Mouse (Mus musculus): ENCODE measurements at regions not wholly inside any gene's neighbourhood (a gene's known extent, or its start where the extent isn't known, plus 50 kb on each side); places are given as distances from the start of the nearest gene placed in this dataset.

DNA sequence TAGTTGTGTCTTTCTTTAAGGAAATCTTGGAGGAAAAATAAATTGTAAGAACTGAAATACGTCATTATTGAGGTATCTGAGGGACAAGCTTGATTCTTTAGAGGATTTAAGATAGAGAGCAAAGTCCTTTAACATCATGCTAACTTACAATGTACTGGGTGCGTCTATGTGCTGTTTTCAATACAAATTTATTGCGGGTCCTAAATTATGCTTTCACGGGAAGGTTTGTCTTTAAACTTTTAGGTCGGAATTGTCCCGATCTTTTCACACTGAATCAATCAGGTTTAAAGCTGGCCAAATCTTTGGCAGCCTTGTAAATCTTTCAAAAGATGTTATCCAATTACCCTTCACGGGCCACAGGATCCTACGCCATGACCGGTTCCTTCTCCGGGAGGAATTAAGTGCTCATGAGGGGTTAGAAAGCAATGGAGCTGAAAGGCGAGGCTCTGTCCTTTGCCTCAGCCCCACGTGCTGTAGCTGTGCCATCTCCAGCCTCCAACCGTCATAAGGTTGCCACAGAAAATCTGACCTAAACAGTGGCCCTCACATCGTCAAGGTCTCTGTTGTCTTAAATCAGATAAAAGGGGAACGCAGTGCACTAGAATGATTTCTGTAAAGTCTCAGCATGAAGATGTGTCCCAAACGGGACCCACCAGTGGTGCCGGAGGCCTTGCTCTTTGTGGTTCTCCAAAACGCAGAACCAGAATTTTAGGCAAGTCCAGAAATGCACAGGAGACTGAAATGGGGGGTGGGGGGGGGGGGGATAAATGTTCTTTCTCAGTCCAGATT is 235.6 kb upstream of the Gpc5 start:
- no peak for DNase-seq (ENCODE audit: extremely low read depth, insufficient read length, low spot score)

DNA sequence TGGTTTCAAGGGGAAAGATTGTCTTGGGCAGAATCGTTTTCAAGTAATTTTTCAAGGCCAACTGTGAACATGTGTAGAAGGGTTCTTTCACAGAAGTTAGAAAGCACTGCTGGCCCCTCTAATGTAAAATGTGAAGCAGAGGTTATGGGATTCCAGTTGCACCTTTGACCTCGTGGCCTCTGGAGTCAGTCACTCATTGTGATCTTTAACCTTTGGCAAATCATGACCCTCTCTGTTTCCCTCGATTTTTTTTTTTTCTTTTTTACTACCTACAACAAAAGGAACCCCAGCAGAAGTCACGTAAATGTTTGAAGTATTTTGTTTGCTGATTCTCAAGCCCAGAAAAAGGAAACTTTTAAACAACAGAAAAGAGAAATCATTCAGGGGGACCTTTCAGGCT is 234.8 kb upstream of the Gpc5 start:
- no peak for DNase-seq (ENCODE audit: extremely low read depth, insufficient read length, low spot score)

DNA sequence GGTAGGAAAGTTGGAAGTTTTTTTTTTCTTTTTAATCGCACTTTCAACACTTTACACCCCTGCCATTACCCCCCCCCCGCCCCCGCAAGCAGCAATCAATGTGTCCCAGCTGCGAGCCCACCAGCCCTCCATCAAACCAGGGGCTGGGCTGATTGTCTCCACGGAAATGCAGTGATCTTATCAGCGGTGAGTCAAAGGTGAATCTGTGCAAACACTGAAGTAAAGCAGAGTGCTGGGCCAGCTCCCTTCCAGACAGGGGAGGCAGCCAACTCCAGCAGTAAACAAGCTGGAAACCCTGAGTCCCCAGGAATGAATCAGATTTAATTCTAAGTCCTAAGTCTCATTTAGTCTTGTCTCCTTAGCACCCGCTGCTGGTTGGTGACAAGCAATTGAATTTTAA is 234.3 kb upstream of the Gpc5 start:
- no peak for DNase-seq (ENCODE audit: extremely low read depth, insufficient read length, low spot score)

DNA sequence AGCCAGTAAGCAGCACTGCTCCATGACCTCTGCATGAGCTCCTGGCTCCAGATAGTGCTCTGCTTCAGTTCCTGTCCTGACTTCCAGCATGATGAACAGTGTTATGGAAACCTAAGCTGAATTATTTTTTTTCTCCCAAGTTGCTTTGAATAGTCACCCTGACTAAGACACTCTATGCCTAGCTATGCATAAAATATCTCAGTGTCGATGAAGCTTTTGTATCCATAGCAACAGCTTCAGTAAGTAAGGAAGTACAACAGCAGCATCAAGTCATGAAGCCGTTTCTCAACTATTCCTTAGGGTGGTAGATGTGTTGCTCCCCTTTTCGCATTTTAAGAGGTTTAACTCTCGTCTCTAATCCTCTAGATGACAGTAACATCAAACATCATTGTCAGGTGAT is 228.4 kb upstream of the Gpc5 start:
- no peak for DNase-seq (ENCODE audit: extremely low read depth, insufficient read length, low spot score)

DNA sequence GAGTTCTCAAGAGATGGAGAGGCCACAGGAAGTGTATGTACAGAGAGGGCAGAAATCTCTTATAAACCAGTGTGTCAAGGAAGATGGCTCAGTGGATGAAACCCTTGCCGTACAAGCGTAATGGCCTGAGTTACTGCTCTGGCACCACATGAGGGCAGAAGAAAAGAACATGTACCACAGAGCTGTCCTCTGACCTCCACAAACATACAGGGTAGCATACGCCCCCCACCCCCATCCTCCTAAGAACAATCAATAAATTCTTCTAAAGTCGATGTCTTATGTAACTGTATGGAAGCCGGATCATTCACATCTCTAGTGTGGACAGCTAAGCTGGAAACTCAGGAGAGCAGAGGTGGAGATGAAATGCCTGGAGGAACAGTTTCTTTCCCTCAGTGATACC is 227.9 kb upstream of the Gpc5 start:
- DNase-seq (ENCODE audit: extremely low read depth, insufficient read length, low spot score), result no peak

DNA sequence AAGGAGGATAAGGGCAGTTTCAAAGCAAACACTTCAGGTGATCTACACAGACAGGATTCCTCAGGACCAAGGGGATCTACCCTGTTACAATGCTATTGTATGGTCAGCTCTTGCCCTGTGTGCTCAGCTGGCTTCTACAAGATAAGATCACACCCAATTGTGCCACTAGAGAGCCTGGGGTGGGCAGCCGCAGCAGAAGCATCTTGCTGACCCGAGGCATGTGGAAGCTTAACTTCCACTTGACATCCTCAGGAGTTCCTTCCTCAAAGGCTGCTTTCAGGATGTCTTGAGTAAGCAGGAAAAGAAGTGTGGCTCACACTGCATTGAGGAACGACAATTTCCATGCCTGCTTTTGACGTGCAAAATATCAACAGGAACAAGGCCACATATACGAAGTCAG is 222.8 kb upstream of the Gpc5 start:
- no peak for DNase-seq (ENCODE audit: extremely low read depth, insufficient read length, low spot score)

DNA sequence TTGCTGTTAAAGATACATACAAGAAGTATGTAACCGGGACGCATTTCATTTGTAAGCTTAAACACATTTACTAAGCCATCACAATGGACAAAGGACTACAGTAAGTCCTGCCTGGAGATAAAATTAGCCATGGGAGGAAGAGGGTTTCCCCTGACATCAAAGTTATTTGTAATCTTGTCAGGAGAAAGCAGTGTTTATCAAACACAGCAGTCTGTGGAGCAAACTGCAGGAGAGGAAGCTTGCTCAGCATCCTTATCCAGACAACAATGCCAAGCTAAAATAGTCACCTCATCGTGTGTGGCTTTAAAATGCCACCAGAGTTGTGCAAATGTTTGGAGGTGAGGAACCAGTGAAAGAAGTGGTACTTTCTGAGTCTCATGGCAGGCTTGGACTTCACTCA is 216.9 kb upstream of the Gpc5 start:
- no peak for DNase-seq (ENCODE audit: extremely low read depth, insufficient read length, low spot score)

DNA sequence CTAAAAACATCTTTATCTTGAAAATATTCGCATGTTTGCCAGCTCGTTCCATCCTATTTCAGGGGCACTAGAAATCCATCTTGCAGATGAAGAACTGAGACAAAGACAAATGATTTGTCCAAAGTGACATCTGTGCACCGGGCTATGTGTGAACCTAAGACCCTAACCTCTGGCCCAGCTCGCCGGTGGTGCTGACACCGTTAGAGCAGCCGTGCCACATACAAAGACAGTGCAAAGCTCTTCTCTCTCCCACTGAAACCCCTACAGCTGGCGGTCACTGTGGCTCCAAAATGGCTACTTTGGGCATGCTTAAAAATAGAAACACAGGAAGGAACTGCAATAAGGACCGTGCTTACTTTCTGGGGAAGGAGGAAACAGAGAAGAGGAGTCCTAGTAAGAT is 215.6 kb upstream of the Gpc5 start:
- DNase-seq (ENCODE audit: extremely low read depth, insufficient read length, low spot score), result no peak

DNA sequence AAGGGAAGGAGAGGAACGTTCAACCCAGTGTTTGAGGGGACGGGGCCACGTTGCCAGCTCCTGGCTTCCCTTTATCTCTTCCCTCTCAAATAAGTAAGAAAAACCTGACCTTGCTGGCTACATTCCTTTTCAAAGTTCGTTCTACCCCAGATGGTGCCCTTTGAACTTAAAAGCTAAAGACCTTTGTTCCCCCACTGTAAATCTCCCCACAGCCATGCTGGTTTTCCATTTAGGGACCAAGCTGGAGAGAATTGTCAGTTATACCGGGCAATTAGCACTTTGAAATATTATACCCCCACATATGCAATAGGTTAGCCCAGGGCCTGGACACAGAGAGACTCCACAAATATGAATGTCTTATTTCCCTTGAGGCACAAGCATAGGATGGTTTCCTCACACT is 214.5 kb upstream of the Gpc5 start:
- DNase-seq (ENCODE audit: extremely low read depth, insufficient read length, low spot score), result no peak

DNA sequence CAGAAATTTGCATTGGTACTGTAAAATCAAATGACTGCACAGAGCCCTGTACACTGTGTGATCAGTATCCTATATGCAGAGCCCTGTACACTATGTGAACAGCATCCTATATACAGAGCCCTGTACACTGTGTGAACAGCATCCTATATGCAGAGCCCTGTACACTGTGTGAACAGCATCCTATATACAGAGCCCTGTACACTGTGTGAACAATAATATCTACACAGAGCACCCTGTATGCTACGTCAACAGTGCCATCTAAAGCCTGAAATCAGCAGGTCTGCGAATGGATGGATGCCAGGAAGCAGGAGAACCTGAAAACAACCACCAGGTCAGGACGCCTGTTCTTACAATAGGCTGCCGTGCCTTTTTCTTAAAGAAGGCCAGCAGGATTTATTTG is 211.7 kb upstream of the Gpc5 start:
- no peak for DNase-seq (ENCODE audit: extremely low read depth, insufficient read length, low spot score)

DNA sequence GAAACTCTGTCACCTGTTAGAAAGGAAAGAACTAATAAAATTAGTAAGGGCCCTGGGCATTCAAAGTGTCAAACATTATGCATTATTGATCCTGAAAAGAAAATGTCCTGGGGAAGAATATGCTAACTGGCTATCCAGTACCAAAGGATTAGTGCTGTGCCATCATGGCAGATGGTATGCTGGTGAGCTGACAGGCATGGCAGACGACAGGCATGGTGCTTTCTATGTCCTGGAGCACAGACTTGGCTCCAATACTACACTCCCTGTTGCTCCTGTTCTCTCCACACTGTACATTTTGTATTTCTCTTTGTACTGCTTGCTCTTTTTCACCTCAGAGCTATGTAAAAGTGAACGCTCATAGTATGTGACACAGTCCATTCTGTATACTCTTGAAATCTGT is 187.9 kb upstream of the Gpc5 start:
- DNase-seq (ENCODE audit: extremely low read depth, insufficient read length, low spot score), result no peak

DNA sequence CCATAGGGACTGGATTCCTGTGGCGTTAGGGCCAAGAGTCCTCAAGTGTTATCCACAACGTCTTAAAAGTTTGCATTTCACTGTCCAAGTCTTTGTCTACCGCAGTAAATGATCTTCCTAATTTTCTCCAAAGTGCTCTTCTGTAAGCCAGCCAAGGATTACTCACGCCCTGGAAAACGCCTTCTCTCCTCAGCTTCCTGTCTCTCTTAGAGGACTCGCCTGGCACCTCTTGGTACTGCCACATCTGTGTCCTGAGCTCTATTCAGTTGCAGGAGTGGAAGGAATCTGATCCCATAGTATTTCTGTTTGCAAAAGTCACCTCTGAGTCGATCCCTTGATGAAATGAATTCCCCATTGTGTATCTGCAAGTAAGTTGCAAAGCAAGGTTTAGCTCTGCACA is 179.7 kb upstream of the Gpc5 start:
- no peak for DNase-seq (ENCODE audit: extremely low read depth, insufficient read length, low spot score)

DNA sequence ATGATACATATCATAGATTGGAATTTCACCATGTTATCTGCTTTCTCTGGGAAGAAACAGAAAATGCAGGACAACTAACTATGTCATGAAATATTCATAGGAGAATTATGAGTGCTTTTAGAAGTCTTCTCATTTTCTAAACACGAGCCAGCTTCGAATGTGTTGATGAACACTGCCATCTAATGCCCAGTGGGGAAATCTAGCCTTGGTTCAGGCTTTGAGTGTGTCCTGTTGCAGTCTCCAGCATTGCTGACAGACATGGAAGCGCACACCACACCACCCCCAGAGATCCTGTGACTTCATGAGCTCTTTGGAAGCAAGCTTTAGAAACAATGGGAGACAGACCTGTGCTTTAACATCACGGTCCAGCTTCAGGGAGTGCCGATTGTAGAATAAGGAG is 178.8 kb upstream of the Gpc5 start:
- no peak for DNase-seq (ENCODE audit: extremely low read depth, insufficient read length, low spot score)

DNA sequence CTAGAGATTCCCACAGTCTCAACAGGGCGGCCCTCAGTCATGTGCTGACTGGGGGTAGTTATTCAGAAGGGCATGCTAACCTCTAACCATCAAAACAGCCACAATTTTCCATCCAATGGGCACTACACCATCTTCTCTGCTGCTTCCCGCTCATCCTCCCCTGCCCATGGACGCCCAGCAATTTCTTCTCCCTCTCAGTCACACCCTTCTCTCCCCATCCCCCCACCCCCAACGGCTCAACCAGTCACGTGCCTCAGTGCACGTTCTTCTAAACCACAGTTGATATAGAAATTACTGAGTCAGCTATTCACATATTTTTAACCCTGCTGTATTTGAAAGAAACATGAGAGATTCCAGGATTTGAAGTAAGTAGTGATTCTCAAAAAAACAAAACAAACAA is 146.3 kb upstream of the Gpc5 start:
- no peak for DNase-seq (ENCODE audit: extremely low read depth, insufficient read length, low spot score)

DNA sequence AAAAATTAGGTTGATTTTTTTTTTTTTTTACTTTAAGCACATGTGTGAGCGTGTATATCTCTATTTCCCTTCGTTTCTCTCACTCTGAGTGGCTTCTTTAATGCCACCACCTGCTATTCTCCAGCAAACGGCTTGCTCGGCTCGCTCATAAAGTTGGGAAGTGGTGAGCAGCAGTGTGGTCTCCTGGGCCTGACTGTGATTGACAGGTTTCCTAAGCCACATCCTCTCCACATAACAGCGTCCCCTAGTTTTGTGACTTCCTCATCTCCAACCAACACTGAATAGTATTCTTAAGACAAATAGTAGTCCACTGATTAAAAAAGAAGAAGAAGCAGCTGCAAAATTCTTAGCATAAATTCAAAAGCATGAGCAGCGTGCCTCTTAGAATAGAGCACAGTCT is 145.7 kb upstream of the Gpc5 start:
- DNase-seq (ENCODE audit: extremely low read depth, insufficient read length, low spot score), result no peak

DNA sequence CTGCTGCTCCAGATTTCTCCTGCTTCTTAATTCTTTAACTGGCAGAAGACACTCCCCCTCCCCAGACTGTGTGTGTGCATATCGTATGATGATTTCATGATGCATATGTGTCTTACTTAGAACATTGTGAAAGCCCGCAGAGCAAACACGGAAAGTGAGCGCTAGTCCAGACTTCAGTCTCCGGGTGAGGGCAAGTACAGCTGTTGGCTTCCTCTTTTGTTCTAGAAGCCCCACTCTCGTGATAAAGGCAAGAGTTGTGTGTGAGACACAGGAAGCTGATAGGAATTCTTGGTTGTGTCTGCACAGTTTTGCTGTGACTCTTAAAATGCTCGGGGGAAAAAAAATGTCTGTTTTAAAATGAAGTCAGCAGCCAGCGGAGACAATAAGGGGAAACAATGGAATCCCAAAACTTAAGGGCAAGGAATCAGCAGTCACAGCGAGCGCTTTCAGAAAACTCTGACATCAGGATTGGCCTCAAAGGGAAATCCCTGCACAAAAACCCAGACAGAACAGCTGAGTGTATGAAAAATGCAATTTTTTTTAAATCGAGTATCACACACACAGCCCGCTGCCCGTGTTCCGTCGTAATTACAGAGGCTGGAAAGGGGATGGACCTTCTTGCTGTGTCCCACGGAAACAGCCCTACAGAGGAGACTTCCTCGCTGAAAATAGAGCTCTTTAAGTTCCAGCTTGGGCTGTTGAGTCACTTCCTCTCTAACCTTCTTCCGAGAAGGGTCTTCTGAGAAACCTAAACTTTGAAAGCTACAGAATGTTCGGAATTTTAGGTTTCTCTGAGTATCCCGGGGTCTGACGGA is 143.5 kb upstream of the Gpc5 start:
- DNase-seq (ENCODE audit: extremely low read depth, insufficient read length, low spot score), result no peak

DNA sequence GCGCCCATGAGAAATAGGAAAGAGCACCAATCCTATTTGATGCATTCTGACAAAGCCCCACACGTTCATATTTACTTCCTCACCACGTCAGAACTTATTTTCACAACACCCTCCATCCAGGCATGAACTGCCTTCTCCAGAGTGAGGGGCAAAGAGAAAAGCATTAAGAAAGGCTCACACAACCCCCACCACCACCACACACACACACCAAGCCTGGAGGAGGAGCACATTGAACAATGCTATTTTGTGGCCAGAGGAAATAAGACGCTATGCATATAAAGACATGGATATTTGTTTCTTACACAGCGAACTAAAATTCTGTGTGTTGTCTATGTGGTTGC is 142.9 kb upstream of the Gpc5 start:
- no peak for DNase-seq (ENCODE audit: extremely low read depth, insufficient read length, low spot score)

DNA sequence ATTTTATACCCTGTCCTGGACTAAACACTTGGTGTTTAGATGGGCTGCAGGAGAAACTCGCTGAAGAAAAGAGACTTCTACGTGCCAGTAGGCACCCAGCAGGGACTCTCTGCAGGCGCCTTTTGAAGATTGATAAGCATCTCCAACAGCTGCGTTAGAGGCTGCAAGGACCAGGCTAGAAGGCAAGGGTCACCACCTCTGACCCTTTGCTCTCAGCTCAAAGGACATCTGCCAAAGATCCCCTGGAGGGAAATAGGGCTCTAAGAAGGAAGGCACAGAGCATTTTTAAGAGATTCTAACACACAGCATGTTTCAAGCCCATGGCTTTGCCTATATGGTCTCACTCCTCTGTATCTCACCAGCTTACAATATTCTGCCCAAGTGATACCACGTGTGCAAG is 139.7 kb upstream of the Gpc5 start:
- no peak for DNase-seq (ENCODE audit: extremely low read depth, insufficient read length, low spot score)

DNA sequence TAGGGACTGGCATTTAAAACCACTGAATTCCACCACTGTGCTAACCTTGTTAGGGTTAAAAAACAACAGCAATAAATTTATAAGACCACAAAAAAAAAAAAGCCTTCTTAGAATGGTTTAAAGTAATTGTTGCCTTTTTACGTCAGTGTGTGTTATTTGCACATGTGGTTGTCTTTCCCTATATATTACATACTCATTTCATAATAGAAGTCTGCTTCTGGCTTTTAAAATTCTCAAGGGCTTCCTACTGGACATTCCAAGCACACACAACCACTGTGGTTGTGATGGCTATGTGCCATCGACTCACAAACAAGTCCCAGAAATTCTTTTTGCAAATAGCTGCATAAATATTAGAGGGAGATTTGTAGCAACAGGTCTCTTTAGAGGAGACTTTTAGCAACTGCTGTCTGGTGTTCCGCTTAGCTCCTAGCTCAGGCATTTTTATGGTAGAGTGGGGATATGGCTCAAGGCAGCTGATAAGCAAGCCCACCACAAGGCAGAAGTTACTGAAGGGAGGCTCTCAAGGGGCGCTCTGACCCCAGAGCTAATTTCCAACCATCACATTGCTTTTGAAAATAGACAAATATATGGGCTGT is 138.8 kb upstream of the Gpc5 start:
- no peak for DNase-seq (ENCODE audit: extremely low read depth, insufficient read length, low spot score)

DNA sequence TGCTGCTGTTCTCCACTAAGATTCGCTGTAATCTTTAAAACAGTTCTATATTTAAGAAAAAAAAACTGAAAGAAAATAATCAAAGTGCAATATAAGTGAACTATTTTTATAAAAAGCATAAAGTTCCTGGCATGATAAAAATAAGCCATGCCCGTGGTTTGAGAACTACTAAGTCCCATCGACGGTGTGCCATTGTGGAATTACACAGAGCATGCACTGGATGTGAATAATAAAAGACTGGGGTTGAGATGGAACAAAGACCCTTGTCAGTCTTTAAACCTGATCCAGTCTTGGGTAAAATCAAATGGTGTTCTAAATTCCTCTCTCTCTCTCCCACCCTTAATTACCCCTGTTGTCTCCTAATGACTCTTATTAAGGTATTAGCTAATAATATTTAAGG is 137.7 kb upstream of the Gpc5 start:
- no peak for DNase-seq (ENCODE audit: extremely low read depth, insufficient read length, low spot score)

DNA sequence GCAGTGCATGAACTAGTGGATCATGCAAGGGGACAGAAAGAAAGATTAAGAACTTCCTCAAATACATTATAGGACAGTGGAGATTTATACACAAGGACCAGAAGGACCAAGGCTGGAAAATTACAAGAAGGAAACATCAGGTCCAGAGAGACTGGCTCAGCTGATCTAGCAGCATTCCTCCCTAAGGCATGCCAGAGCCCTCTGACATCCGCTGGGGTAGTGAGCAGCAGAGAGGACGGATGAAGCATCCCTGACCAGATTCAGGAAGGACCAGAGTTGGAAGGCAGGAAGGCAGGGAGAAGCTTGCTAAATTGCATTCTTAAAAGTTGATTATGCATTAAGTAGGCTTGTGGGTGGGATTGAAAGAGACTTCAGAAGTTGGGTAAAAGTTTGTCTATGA is 136.4 kb upstream of the Gpc5 start:
- DNase-seq (ENCODE audit: extremely low read depth, insufficient read length, low spot score), result no peak

DNA sequence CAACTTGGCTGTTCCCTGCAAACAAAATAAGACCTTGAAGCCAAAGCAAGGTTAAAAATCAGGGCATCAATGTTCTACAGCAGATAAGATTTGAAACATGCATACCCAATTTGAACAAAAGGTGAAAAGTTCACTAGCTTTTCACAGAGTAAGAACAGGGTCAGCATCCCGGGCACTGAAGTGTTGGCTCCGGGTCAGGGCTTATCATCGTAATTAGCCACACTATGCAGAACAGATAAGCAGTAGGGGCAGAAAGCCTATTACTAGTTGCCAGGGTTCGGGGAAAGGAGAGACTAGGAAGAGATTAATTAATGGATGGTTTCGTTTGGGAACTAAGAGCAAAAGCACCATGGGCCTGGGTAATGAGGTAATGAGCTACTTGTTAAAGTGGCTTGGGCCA is 131.7 kb upstream of the Gpc5 start:
- DNase-seq (ENCODE audit: extremely low read depth, insufficient read length, low spot score), result no peak
